Mouse (Mus musculus) liver, postnatal 0 days (tissue): ENCODE data around the gene Cyp27b1. TPM values are rescaled to one million over a fixed set of nuclear protein-coding genes. Genes with fewer than 3 reads are reported as not detected.

Experiments used
- ATAC-seq: fragments of 200-750 bp; cut with Nextera tagmentation; 2 replicates; pipeline ENCODE4 v1.8.0; 2017; ENCODE audit warnings: mild to moderate bottlenecking, moderate library complexity
- DNase-seq: peaks from one replicate; pipeline ENCODE4 v3.0.0-alpha.2; 2016
- H3K27ac ChIP-seq: fragments of 300-500 bp; sonication (generic); 2 replicates; pipeline ENCODE4 v1.5.1; 2014; ENCODE audit warnings: antibody characterized with exemption, moderate library complexity, mild to moderate bottlenecking, low read depth
- H3K27me3 ChIP-seq: fragments of 300-500 bp; sonication (generic); 2 replicates; pipeline ENCODE4 v1.6.1; 2014; ENCODE audit warnings: low read length, control low read depth, mixed read lengths; ENCODE audit not compliant: insufficient read depth
- H3K36me3 ChIP-seq: fragments of 300-500 bp; sonication (generic); replicated peaks from 2 replicates; pipeline ENCODE4 v1.6.1; 2014; ENCODE audit warnings: mild to moderate bottlenecking, control low read depth, low read length, moderate library complexity, mixed read lengths; ENCODE audit not compliant: insufficient read depth
- H3K4me1 ChIP-seq: fragments of 300-500 bp; sonication (generic); 2 replicates; pipeline ENCODE4 v1.6.1; 2014; ENCODE audit warnings: antibody characterized with exemption, mild to moderate bottlenecking, control low read depth; ENCODE audit not compliant: insufficient read depth
- H3K4me2 ChIP-seq: fragments of 300-500 bp; sonication (generic); 2 replicates; pipeline ENCODE4 v1.6.1; 2014; ENCODE audit warnings: low read depth, mild to moderate bottlenecking, low read length, moderate library complexity, mixed read lengths
- H3K4me3 ChIP-seq: fragments of 300-500 bp; sonication (generic); 2 replicates; pipeline ENCODE4 v1.5.1; 2014; ENCODE audit warnings: low read depth, low read length
- H3K9ac ChIP-seq: fragments of 300-500 bp; sonication (generic); replicated peaks from 2 replicates; pipeline ENCODE4 v1.6.1; 2014; ENCODE audit warnings: mild to moderate bottlenecking, moderate library complexity
- H3K9me3 ChIP-seq: fragments of 300-500 bp; sonication (generic); 2 replicates; pipeline ENCODE4 v1.6.1; 2016; ENCODE audit warnings: mild to moderate bottlenecking, control low read depth, low read length, mixed read lengths
- CTCF ChIP-seq: sonication (generic); IDR thresholded peaks from 2 replicates; pipeline ENCODE4 v1.5.1; 2016; ENCODE audit warnings: antibody characterized with exemption, low read depth
- EP300 ChIP-seq: IDR thresholded peaks from 2 replicates; pipeline ENCODE4 v1.6.1; 2016; ENCODE audit warnings: antibody characterized with exemption, low read depth, mild to moderate bottlenecking
- WGBS: fragments of 180-500 bp; shearing (Covaris S2); extraction: QIAGEN DNeasy Blood & Tissue Kit; methylation state at CpG from one replicate; pipeline ENCODE4 v1.1.7; 2014; ENCODE audit not compliant: insufficient replicate concordance; 5-methylcytosine and 5-hydroxymethylcytosine counted together
- polyA plus RNA-seq: library from polyadenylated mRNA; unstranded; fragments of >200 nt; fragmentation: Nextera tagmentation; extraction: Ambion mirVana; gene quantifications from 2 replicates; pipeline ENCODE4 v1.2.1, GENCODE M21; 2015

Gene Cyp27b1
- polyA plus RNA-seq, 1 experiment from 2014 or later = not detected

DNA sequence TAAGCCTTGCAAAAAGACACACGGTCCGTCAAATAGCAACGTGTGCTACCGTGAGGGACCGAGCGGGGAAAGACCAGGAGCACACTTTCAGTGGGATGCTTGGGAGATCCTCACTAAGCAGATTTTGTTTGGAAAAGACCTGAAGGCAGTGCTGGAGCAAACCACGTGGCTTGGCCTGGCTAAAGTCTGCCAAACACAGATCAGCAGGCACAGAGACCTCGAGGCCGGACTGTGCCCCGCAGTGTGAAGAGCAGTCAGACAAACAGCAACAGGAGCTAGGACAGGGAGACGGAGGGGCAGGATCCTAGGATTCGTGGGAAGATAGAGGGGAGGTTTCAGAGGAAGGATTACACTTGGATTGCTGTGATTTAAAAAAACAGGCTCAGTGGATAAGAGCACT lies 11.8 kb upstream of the Cyp27b1 start:
- Histone ChIP-seq H3K4me2 (no peak overlapping the region), H3K27me3 (peaks cover 7% of the 10 kb centered on the region; the same call in 1 of the 2 replicates), H3K4me3 (no peak overlapping the region), H3K9me3 (no peaks in the 10 kb centered on the region), H3K9ac (no peak overlapping the region), H3K4me1 (no peaks in the 10 kb centered on the region), H3K27ac (no peak overlapping the region), H3K36me3 (no peaks in the 10 kb centered on the region)
- ATAC-seq (peak; percentile 67), DNase-seq (no peak)
- no peak for TF ChIP-seq EP300
- TF ChIP-seq CTCF = no peak
- 69% methylated on average over 12 of the region's 12 CpGs for WGBS

DNA sequence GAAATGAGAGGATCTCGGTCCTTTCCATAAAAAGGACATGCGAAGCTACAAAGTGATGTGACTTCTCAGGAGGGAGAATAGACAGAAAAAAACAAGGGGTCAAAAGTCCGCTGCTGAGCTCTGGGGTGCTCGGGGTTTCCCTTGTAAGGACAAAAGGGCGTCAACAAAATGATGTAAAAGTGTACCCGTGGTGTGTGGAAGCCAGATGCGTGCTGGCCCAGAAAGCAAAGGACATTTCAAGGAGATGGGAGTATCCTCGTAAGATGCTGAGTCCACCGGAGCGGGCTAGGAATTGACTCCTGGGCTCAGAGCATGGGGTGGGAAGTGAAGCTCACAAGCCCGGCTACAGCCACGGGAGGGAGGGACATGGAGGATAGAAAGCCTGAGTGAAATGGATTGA lies 10.4 kb upstream of the Cyp27b1 start:
- no peak overlapping the region for H3K4me2 ChIP-seq
- TF ChIP-seq EP300 = no peak
- TF ChIP-seq CTCF = no peak
- WGBS = 67% methylated on average over 12 of the region's 12 CpGs
- peaks cover 8% of the 10 kb centered on the region; the same call in 1 of the 2 replicates for H3K27me3 ChIP-seq
- no peaks in the 10 kb centered on the region for H3K9me3 ChIP-seq
- peaks cover 7% of the 10 kb centered on the region for H3K4me1 ChIP-seq
- no peak overlapping the region for H3K27ac ChIP-seq
- H3K4me3 ChIP-seq = no peak overlapping the region
- H3K9ac ChIP-seq = no peak overlapping the region
- no peaks in the 10 kb centered on the region for H3K36me3 ChIP-seq
- DNase-seq = no peak
- ATAC-seq = no peak

DNA sequence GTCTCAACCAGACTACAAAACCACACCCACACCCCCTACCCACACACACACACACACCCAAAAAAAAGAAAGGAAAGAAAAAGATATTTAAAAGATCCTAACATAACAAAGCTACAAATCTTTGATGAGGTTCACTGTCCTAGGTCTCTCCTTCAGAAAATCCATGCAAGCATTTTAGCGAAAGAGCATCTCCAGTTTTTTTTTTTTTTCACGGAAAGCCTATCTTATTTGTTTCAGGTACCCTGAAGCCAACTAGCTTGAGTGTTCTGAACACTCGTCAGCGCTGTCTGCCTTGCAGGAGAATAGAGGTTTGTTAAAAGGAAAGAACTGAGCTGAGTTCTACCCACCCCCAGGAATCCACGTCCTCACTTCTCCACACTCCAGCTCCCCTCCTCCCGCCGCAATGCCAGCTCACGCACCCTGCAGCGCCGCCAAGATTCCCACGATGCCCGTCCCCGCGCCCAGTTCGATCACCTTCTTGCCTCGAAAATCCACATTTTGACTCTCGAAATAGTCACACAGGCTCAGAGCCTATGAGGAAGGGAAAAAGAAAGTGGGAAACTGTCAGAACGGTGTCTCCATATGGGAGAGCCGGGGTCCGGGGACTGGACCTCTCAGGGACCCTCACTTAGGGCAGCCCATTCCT lies 7.4 kb upstream of the Cyp27b1 start:
- TF ChIP-seq CTCF (no peak), EP300 (no peak)
- peak overlapping the region; percentile 62 for H3K9ac ChIP-seq
- H3K27ac ChIP-seq = no peak overlapping the region
- peaks cover 3% of the 10 kb centered on the region; the same call in 1 of the 2 replicates for H3K36me3 ChIP-seq
- DNase-seq (no peak), ATAC-seq (no peak)
- 2% methylated on average over 20 of the region's 20 CpGs for WGBS
- H3K4me3 ChIP-seq = peak overlapping the region; percentile 72
- no peaks in the 10 kb centered on the region for H3K9me3 ChIP-seq
- peaks cover 11% of the 10 kb centered on the region for H3K4me1 ChIP-seq
- H3K4me2 ChIP-seq = peak overlapping the region; percentile 90
- peaks cover 8% of the 10 kb centered on the region; the same call in 1 of the 2 replicates for H3K27me3 ChIP-seq

- H3K9ac ChIP-seq = peak within 1 kb of the TSS; percentile 62
- no peaks in the 10 kb centered on the region for H3K9me3 ChIP-seq
- TF ChIP-seq CTCF = no peak
- TF ChIP-seq EP300 = no peak
- peak within 1 kb of the TSS; percentile 90 for H3K4me2 ChIP-seq
- H3K4me3 ChIP-seq = peak within 1 kb of the TSS; percentile 72
- ATAC-seq = peak; percentile 47
- DNase-seq = peak; percentile 40
- peaks cover 8% of the 10 kb centered on the region; the same call in 1 of the 2 replicates for H3K27me3 ChIP-seq
- H3K27ac ChIP-seq = peak within 1 kb of the TSS; percentile 52; the same call in 1 of the 2 replicates
- H3K36me3 ChIP-seq = peaks cover 3% of the 10 kb centered on the region; the same call in 1 of the 2 replicates
- peaks cover 11% of the 10 kb centered on the region for H3K4me1 ChIP-seq
- 0% methylated on average over 28 of the region's 28 CpGs for WGBS
Measured at GRCm38 (mm10) chr10:127041274-127041766, 6.7 kb upstream of the Cyp27b1 start, which contains the start of the genes Mettl1 and Eef1akmt3. Mettl1 (plus strand) TSS chr10:127041414. Eef1akmt3 (minus strand) TSS chr10:127041513.

DNA sequence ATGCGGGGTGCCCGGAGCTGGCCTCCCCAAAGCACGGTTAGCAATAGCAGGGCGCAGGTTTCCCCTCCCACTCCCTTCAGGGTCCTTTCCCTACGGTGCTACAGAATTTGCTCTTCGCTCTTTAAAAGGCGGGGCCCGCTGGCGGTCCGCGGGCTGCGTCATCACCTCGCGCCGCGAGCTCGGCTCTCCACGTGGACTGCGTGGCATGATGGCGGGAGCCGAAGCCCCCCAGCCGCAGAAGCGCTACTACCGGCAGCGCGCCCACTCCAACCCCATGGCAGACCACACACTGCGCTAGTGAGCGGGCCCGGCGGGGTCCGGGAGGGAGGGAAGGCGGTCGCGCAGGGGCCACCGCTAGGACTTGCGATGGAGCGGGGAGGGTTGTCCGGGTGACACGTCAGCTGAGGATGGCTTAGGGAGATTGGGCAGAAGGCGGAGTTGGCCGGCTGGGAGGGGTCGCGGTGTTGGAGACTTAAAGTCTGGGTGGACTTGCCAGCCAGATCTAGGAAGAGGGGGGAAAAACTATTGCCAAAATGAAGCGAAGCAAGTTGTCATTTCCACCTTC lies 6.2 kb upstream of the Cyp27b1 start:
- Histone ChIP-seq H3K36me3 (peaks cover 3% of the 10 kb centered on the region; the same call in 1 of the 2 replicates), H3K9me3 (no peaks in the 10 kb centered on the region), H3K9ac (peak overlapping the region; percentile 62), H3K4me2 (peak overlapping the region; percentile 90), H3K4me3 (peak overlapping the region; percentile 72), H3K27ac (peak overlapping the region; percentile 52; the same call in 1 of the 2 replicates), H3K27me3 (peaks cover 8% of the 10 kb centered on the region; the same call in 1 of the 2 replicates), H3K4me1 (peaks cover 11% of the 10 kb centered on the region)
- peak; percentile 89 for DNase-seq
- TF ChIP-seq EP300 (no peak), CTCF (no peak)
- 1% methylated on average over 44 of the region's 44 CpGs for WGBS
- ATAC-seq = peak; percentile 91

DNA sequence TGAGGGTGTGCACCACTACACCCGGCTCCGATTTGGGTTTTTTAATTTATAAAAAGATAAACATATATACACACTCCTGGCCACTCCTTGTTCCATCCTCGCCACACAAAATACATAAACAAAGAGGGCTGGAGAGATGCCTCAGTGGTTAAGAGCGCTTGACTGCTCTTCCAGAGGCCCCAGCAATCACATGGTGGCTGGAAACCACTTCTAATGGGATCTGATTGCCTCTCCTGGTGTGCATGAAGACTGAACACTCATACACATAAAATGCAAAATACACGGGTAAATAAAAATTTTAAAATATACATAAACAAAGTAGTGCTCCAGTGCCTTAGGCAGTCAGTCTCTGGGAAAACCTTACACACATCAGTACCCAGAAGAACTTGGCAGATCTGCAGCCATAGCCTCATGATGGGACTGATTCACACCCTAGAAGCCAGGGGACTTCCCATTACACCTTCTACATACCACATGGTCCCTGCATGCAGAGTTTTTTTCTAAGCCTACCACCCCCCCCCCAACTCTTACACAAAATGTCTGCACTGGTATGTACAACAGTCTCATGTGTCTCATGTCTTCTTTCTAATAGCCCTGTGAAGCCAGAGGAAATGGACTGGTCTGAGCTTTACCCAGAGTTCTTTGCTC lies 5.5 kb upstream of the Cyp27b1 start:
- H3K27me3 ChIP-seq = peaks cover 9% of the 10 kb centered on the region
- peak overlapping the region; percentile 62 for H3K9ac ChIP-seq
- WGBS = 12% methylated on average over 5 of the region's 5 CpGs
- no peaks in the 10 kb centered on the region for H3K9me3 ChIP-seq
- peaks cover 3% of the 10 kb centered on the region; the same call in 1 of the 2 replicates for H3K36me3 ChIP-seq
- no peak for DNase-seq
- TF ChIP-seq EP300 (no peak), CTCF (no peak)
- H3K4me3 ChIP-seq = peak overlapping the region; percentile 72
- H3K27ac ChIP-seq = 0 out of 2 replicates have a peak overlapping the region, but pooled peaks have one; percentile 52
- no peak; the same call in 1 of the 2 replicates for ATAC-seq
- peaks cover 11% of the 10 kb centered on the region for H3K4me1 ChIP-seq
- H3K4me2 ChIP-seq = peak overlapping the region; percentile 90
